Mouse (Mus musculus): ENCODE results near the gene Otos.

Otos gene

DNA sequence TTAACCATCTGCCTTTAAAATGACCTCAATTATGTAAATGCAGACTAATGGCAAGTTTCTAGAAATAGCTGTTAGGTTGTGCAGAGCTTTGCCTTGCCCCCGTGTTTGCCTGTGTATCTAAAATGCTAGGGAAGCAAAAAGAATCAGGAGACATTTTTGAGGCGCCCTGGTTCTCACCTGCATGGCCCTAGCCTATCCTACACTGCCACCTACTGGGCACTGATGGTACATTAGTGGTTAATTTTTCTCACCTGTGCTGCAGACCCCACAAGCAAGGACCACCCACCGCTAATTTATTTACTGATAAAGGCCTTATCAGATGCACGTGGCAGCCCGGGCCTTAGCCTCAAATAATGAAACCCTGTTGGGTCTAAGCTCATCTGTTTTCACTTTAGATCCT, 37.6 kb downstream of the Otos start:
- peak; percentile 40 to 52 for DNase-seq (ENCODE audit: low spot score in 2 of 2)

- no peak for DNase-seq (ENCODE audit: low spot score in 2 of 2)
These were observed 40.9 kb downstream of the Otos start for GRCm38 (mm10) chr1:92607711-92608110.

DNA sequence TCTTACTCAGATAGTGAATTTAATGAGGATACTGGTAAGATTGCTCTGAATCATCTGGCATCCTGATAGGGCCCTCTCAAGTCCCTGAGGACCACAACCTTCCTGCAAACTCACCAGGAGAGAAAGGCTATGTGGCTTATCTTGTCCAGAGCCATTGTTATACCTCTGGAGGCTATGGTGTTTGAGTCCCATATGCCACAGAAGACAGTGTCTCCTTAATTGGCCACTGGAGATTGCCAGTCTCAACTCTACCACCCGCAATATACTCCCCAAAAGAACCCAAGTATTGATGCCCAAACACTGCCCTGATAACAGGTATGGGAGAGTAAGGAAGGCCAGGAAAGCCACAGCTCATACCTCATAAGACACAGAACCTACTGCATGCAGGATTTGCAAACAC, 43.2 kb downstream of the Otos start, which contains the start of gene Olfr1410:
TSS of gene Olfr1410 (plus strand) at position 301 of the 400 bp plus-strand sequence.
- no peak for DNase-seq (ENCODE audit: low spot score in 2 of 2)

GRCm38 (mm10) chr1:92596019-92596418, 52.6 kb downstream of the Otos start:
- DNase-seq (ENCODE audit: low spot score in 2 of 2): no peak
